Mouse (Mus musculus) naive thymus-derived CD4-positive, alpha-beta T cell, adult 5 months (primary cell): ENCODE results near the gene Sec24d. TPM values are rescaled to one million over a fixed set of nuclear protein-coding genes. Genes with fewer than 3 reads are reported as not detected.

Experiments
- polyA plus RNA-seq: library from polyadenylated mRNA; unstranded; fragments of 100-300 nt; shearing (Covaris generic); gene quantifications from one replicate; pipeline ENCODE4 v1.2.1, GENCODE M21; 2017

Sec24d gene
- polyA plus RNA-seq = 20.0 TPM

GRCm38 (mm10) chr3:123266753-123267651 is at the start of gene Sec24d:
Gene Sec24d, plus strand, starts transcription at chr3:123267455.

GRCm38 (mm10) chr3:123235921-123236320 is 31.3 kb upstream of the Sec24d start, which contains the start of gene Synpo2:
Gene Synpo2, minus strand, starts transcription at chr3:123236149.

GRCm38 (mm10) chr3:123385486-123386156 is 118.4 kb downstream of the Sec24d start, which contains the start of gene Mettl14:
Gene Mettl14, minus strand, starts transcription at chr3:123386108.

Other genes starting within 250 kb of the Sec24d start
- gene Myoz2, start 232.4 kb upstream of the Sec24d start, polyA plus RNA-seq = not detected
- not detected for gene Synpo2, start 31.3 kb upstream of the Sec24d start, polyA plus RNA-seq
- gene Mettl14, start 118.7 kb downstream of the Sec24d start, polyA plus RNA-seq = 23.1 TPM
- 8.9 TPM for gene Prss12, start 179.5 kb downstream of the Sec24d start, polyA plus RNA-seq